Mouse (Mus musculus) hindbrain, embryonic 16.5 days (tissue): Measurements from ENCODE around the gene Actl7a. TPM values are rescaled to one million over a fixed set of nuclear protein-coding genes. Genes with fewer than 3 reads are reported as not detected.

Source experiments
- ATAC-seq: fragments of 200-750 bp; cut with Nextera tagmentation; 2 replicates; pipeline ENCODE4 v1.8.0; 2017; ENCODE audit warnings: moderate TSS enrichment, moderate library complexity
- H3K27ac ChIP-seq: fragments of 300-500 bp; sonication (generic); 2 replicates; pipeline ENCODE4 v1.5.1; 2014; ENCODE audit warnings: low read depth, mild to moderate bottlenecking, control low read depth, low read length, moderate library complexity
- H3K27me3 ChIP-seq: fragments of 300-500 bp; sonication (generic); replicated peaks from 2 replicates; pipeline ENCODE4 v1.6.1; 2014; ENCODE audit warnings: low read length; ENCODE audit not compliant: control insufficient read depth, insufficient read depth
- H3K36me3 ChIP-seq: fragments of 300-500 bp; sonication (generic); 2 replicates; pipeline ENCODE4 v1.6.1; 2014; ENCODE audit warnings: mild to moderate bottlenecking, low read length, moderate library complexity, mixed read lengths; ENCODE audit not compliant: control insufficient read depth, insufficient read depth
- H3K4me1 ChIP-seq: fragments of 300-500 bp; sonication (generic); 2 replicates; pipeline ENCODE4 v1.6.1; 2014; ENCODE audit warnings: low read depth, low read length; ENCODE audit not compliant: control insufficient read depth, insufficient read depth
- H3K4me2 ChIP-seq: fragments of 300-500 bp; sonication (generic); 2 replicates; pipeline ENCODE4 v1.6.1; 2014; ENCODE audit warnings: mild to moderate bottlenecking, low read length, control low read depth, moderate library complexity
- H3K4me3 ChIP-seq: fragments of 300-500 bp; sonication (generic); 2 replicates; pipeline ENCODE4 v1.5.1; 2014; ENCODE audit warnings: mild to moderate bottlenecking, low read length, control low read depth, moderate library complexity
- H3K9ac ChIP-seq: fragments of 300-500 bp; sonication (generic); 2 replicates; pipeline ENCODE4 v1.6.1; 2014; ENCODE audit warnings: low read depth, mild to moderate bottlenecking, control low read depth, low read length, moderate library complexity
- H3K9me3 ChIP-seq: fragments of 300-500 bp; sonication (generic); 2 replicates; pipeline ENCODE4 v1.6.1; 2014; ENCODE audit warnings: mild to moderate bottlenecking, low read length, moderate library complexity; ENCODE audit not compliant: control insufficient read depth
- WGBS: fragments of 180-500 bp; shearing (Covaris S2); extraction: QIAGEN DNeasy Blood & Tissue Kit; methylation state at CpG from one replicate; pipeline ENCODE4 v1.1.7; 2014; 5-methylcytosine and 5-hydroxymethylcytosine counted together
- polyA plus RNA-seq: library from polyadenylated mRNA; unstranded; fragments of >200 nt; fragmentation: Nextera tagmentation; extraction: Ambion mirVana; gene quantifications from 2 replicates; pipeline ENCODE4 v1.2.1, GENCODE M21; 2015

The Actl7a gene
- polyA plus RNA-seq, result not detected in 2 replicates

- Histone ChIP-seq H3K36me3 (peaks cover 12% of the 10 kb centered on the region), H3K27ac (no peak within 1 kb of the TSS), H3K27me3 (no peaks in the 10 kb centered on the region), H3K9me3 (no peaks in the 10 kb centered on the region), H3K9ac (no peak within 1 kb of the TSS), H3K4me3 (no peak within 1 kb of the TSS), H3K4me2 (no peak within 1 kb of the TSS), H3K4me1 (no peaks in the 10 kb centered on the region)
- 95% methylated on average over 21 of the region's 21 CpGs for WGBS
- ATAC-seq, result no peak
Observed at GRCm38 (mm10) chr4:56743363-56744195, at the start of gene Actl7a. Gene Actl7a, plus strand, starts transcription at chr4:56743413.

DNA sequence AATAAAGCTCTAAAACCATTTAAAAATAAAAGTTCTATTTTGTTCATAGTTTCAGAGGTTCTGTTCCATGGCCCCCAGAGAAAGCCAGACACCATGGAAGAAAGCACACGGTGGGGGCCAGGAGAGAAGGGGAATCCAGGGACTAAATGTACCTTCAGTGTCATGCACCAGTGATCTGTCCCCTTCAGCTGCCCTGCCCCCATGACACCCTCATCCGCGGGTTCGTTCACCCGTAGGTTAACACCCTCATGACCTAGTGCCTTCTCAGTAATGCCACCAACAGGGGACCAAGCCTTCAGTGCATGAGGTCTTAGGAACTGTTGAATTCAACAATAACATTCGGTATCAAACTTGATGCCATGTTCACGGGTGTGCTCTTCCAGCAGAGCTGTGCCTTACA lies 46.8 kb upstream of the Actl7a start:
- Histone ChIP-seq H3K4me3 (no peak overlapping the region), H3K27me3 (no peaks in the 10 kb centered on the region), H3K9me3 (no peaks in the 10 kb centered on the region), H3K27ac (no peak overlapping the region), H3K36me3 (no peaks in the 10 kb centered on the region), H3K9ac (no peak overlapping the region), H3K4me1 (no peaks in the 10 kb centered on the region), H3K4me2 (no peak overlapping the region)
- ATAC-seq, result no peak
- WGBS, result 77% methylated on average over 7 of the region's 7 CpGs

DNA sequence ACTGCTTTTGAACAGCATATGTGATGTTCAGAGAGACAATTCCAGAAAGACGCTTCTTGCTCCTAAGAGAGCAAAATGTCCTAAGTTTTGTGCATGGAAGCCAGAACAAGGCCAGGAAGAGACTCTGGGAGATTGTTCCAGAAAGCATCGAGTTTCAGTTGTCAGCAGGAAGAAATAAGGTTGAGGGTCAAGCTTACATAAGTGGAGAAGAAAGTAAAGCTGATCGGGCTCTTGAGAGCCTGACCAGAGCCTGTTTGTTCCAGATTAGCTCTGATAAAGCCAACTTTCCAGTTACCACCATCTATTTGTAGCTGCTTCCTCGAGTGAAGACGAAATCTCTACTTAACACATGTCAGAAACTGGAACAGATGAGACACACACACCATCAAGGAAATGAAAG lies 44.5 kb upstream of the Actl7a start:
- no peak overlapping the region for H3K27ac ChIP-seq
- no peak overlapping the region for H3K9ac ChIP-seq
- H3K4me3 ChIP-seq, result no peak overlapping the region
- H3K4me1 ChIP-seq, result no peaks in the 10 kb centered on the region
- H3K4me2 ChIP-seq, result no peak overlapping the region
- ATAC-seq, result no peak
- H3K9me3 ChIP-seq, result no peaks in the 10 kb centered on the region
- no peaks in the 10 kb centered on the region for H3K27me3 ChIP-seq
- H3K36me3 ChIP-seq, result no peaks in the 10 kb centered on the region
- WGBS, result 72% methylated on average over 5 of the region's 5 CpGs

GRCm38 (mm10) chr4:56702234-56702633 lies 41.0 kb upstream of the Actl7a start:
- 6% methylated on average over 10 of the region's 10 CpGs for WGBS
- Histone ChIP-seq H3K36me3 (no peaks in the 10 kb centered on the region), H3K9me3 (no peaks in the 10 kb centered on the region), H3K4me3 (no peak overlapping the region), H3K27ac (no peak overlapping the region), H3K4me1 (no peaks in the 10 kb centered on the region), H3K9ac (no peak overlapping the region), H3K4me2 (peak overlapping the region; percentile 31; the same call in 1 of the 2 replicates), H3K27me3 (no peaks in the 10 kb centered on the region)
- no peak for ATAC-seq

GRCm38 (mm10) chr4:56713155-56713554 lies 30.1 kb upstream of the Actl7a start:
- no peak overlapping the region for H3K4me3 ChIP-seq
- H3K36me3 ChIP-seq, result no peaks in the 10 kb centered on the region

GRCm38 (mm10) chr4:56716801-56717200 lies 26.4 kb upstream of the Actl7a start:
- Histone ChIP-seq H3K4me1 (no peaks in the 10 kb centered on the region), H3K9me3 (no peaks in the 10 kb centered on the region), H3K27me3 (no peaks in the 10 kb centered on the region), H3K4me2 (no peak overlapping the region), H3K36me3 (no peaks in the 10 kb centered on the region), H3K4me3 (no peak overlapping the region), H3K27ac (no peak overlapping the region), H3K9ac (no peak overlapping the region)
- WGBS, result 54% methylated on average over 5 of the region's 5 CpGs
- no peak for ATAC-seq

More at GRCm38 (mm10) chr4:56713155-56713554, 30.1 kb upstream of the Actl7a start:
- Histone ChIP-seq H3K9ac (no peak overlapping the region), H3K27me3 (no peaks in the 10 kb centered on the region), H3K4me2 (no peak overlapping the region), H3K9me3 (no peaks in the 10 kb centered on the region), H3K27ac (no peak overlapping the region), H3K4me1 (no peaks in the 10 kb centered on the region)
- WGBS, result 80% methylated on average over 3 of the region's 3 CpGs
- no peak for ATAC-seq

GRCm38 (mm10) chr4:56717932-56718331 lies 25.3 kb upstream of the Actl7a start:
- 94% methylated on average over 3 of the region's 3 CpGs for WGBS
- Histone ChIP-seq H3K9ac (no peak overlapping the region), H3K27ac (no peak overlapping the region), H3K36me3 (no peaks in the 10 kb centered on the region), H3K4me1 (no peaks in the 10 kb centered on the region), H3K4me3 (no peak overlapping the region), H3K4me2 (no peak overlapping the region), H3K27me3 (no peaks in the 10 kb centered on the region), H3K9me3 (no peaks in the 10 kb centered on the region)
- no peak for ATAC-seq

DNA sequence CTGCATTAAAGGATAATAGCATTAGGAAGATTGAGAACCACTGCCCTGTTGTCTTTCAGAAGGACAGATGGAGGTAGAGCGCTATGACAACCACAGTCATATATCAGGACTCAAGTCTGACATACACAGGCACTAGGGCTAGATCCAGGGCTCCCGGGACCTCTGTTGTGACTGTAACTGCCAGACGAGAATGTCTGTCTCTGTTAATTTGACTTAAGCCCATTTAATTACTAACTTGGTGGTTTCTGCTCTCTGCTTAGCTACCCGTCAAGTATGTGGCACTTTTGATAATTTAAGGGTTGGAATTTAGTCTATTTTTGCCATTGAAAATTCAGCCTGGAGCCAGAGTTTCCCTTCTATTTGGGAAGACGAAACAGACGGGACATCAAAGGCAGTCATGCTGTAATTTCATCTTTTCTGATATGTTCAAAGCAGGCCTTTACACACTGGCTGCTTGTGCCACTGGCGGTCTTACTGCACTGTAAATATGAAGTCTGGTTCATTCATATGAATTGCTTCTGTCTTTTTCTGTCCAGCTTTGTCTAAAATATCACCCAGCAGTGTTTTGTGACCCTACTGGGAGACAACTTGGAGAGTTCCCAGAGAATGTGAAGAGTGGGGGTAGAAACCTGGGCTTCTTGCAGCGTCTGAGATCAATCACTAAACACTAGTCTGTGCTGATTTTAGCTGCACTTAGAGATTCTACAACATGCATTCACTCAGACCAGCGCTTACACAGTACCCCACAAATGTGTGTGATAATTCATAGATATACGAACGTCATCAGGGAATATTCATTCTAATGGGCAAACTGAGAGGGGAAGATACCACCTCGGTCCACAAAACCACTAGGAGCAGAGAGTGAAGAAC lies 24.4 kb upstream of the Actl7a start:
- H3K9me3 ChIP-seq, result no peaks in the 10 kb centered on the region
- no peak overlapping the region for H3K27ac ChIP-seq
- no peak for ATAC-seq
- H3K4me3 ChIP-seq, result no peak overlapping the region
- H3K4me2 ChIP-seq, result no peak overlapping the region
- no peak overlapping the region for H3K9ac ChIP-seq
- H3K4me1 ChIP-seq, result no peaks in the 10 kb centered on the region
- no peaks in the 10 kb centered on the region for H3K27me3 ChIP-seq
- WGBS, result 69% methylated on average over 12 of the region's 12 CpGs
- no peaks in the 10 kb centered on the region for H3K36me3 ChIP-seq

GRCm38 (mm10) chr4:56719456-56719855 lies 23.8 kb upstream of the Actl7a start:
- 71% methylated on average over 9 of the region's 9 CpGs for WGBS
- Histone ChIP-seq H3K9ac (no peak overlapping the region), H3K9me3 (no peaks in the 10 kb centered on the region), H3K27me3 (no peaks in the 10 kb centered on the region), H3K4me1 (no peaks in the 10 kb centered on the region), H3K4me2 (no peak overlapping the region), H3K4me3 (no peak overlapping the region), H3K36me3 (no peaks in the 10 kb centered on the region), H3K27ac (no peak overlapping the region)
- no peak for ATAC-seq
